Mouse (Mus musculus) brain, adult 2 months (tissue): ENCODE measurements around the gene Slc12a1.
A peak's percentile ranks its signal among the peaks of the same experiment; 100 is the strongest.
"Not testable (repeated sequence)": the region's sequence is repeated elsewhere in the genome, so short reads cannot be mapped to it uniquely, and the experiment has no call there.

Source experiments
- DNase-seq: peaks from one replicate; pipeline ENCODE4 v3.0.0; 2011; ENCODE audit warnings: low read depth, low spot score

Gene Slc12a1

DNA sequence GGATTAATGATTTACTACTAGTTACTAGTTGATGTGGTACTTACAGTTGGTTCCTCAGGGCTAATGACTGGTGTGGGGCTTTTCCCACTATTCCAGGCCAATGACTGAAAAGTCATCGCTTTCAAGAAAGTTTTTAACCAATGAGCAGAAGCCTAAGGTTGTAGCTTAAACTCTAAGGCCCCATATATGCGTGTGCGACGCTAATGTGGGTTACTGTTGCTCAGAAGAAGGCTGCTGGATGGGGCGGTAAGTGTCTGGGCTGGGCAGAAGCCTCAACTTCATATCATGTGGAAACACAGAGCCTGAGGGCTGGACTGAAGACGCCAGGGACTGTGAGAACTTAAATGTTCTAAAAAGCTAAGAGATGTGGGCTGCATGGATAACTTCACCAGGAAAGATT lies at the start of gene Slc12a1:
TSS of gene Slc12a1 (plus strand) at position 118 of the 400 bp plus-strand sequence.
- no peak for DNase-seq

DNA sequence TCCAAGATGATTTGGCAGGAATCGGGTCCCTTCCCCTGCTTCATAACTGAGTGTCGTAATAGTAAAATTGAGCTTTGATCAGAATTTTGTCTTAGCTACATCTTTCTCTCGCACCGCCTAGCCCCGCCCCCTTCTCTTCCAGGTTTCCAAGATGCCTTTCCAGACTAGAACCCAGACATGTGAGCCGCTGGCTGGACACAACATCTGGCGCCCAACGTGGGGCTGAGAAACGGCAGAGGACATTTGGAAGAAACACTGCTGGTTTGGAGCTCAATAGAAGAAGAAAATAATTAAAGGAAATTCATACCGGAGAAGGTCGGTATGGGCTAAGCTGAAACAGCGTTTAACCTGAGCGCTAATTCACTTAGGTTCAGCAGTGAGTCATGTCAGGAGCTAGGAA lies 47.8 kb upstream of the Slc12a1 start:
- not testable (repeated sequence) for DNase-seq

DNA sequence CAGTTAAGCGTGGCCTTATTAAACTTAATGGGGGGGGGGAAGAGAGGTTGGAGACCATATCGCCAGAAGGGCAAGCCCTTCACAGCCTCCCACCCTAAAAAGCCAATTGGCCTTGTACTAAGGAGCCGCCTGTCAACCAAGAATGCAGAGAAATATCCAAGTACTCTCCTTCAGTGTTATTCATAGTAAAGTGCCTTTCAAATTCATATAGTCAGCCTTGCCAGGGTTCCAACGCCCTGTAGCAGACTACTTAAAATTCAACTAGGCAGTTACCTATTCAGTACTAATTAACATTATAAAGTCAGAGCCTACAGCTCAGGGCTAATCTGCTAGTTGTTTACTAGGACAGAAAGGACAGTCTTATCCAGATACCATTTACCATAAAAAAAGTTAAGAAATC lies 45.8 kb upstream of the Slc12a1 start:
- DNase-seq = not testable (repeated sequence)

DNA sequence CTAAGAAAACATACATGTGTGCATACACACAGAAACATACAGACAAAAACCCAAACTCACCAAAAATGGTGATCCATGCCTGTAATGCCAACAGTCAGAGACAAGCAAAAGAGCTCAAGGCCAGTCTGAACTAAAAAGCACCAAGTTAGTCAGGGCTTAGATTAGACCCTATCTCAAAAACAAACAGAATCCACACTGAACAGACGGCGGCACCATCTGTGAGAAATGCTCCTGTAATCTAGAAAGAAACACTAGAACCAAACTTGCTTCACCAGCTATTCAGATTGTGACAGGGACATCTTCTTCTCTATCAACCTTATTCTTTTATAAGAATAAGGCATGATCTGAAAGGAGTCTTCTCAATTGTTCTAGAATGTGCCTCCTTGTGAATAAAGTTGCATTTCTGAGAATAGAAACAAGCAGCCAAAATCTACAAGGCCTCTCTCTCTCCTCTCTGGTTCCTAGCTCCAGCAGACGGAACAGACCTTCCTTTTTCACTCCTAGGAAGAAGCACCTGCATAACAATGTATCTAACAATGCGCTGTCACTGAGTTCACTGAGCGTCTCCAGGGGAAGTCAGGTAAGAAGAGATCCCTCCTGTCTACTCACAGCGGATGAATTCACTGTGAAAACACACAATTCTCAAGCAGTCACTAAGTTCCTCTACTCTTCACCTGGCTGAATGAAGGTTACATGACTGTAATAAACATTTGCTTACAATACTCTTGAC lies 32.8 kb upstream of the Slc12a1 start:
- DNase-seq = peak; percentile 80

DNA sequence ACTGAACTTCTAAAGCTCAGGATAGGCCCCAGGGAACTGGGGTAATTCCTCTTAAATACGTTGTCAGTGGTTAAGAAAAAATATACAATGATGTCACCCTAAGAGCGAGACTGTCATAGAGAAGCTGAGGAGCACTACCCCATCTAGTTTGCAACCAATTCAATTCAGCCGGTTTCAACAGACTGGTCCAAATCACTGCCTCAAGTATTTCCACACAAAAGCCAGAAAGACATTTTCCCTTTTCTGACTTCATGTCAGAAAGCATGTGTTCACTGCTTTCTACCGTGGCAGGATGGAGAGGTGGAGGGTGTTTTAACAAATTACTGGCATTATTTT lies 30.0 kb upstream of the Slc12a1 start:
- DNase-seq = peak; percentile 51

DNA sequence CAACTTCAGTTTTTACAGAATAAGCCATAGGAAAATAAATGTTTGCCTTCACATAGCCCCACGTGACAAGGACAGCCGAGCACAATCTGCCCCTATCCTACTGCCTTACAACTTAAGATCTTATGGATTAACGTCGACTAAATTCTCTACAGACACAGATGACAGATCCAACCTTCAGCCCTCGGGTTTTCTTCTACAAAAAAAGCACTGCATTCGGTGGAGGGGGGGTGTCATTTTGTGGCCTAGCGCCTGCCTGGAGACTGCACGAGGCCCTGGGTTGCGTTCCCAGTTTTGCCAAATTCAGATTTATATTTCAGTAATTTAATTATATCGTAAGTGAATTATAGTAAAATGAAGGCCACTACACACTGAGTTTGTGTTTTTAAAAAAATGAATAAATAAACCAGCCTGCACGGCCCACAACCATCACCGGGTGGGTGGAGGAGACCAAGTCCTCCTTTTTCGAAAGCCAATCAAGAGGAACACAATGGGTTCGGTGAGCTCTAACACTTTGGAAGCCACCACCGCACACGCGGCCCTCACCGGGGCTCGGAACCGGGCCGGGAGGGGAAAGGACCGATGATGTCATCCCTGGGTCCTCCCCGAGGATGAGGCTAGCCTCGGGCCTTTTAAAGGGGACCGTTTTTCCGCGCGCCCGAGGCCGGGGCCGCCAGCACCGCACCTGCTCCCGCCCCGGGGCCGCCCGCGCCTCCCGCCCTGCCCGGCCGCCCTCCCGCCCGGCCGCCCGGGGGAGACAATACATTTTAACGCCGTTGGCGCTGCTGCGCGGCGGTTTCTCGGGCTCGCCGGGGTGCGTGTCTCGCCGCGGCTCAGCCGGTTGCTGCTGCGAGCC lies 29.5 kb upstream of the Slc12a1 start:
- DNase-seq = peak; percentile 78

DNA sequence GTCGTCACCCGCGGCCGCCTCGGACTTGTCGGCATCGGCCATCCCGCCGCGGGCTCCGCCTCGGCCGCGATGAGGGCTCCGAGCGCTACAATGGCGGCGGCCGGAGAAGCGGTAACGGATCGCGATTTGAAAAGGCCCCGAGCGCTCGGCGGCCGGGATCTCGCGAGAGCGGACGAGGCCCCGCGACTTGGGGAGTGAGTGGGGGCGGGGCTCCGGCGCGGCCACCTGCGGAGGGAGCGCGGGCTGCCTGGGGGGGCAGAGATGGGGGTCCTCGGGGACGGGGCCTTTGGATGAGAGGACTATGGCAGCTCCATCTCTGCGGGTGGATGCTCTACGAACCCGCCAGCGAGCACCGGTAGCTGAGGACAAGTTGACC lies 28.8 kb upstream of the Slc12a1 start, which contains the start of gene Myef2:
TSS of gene Myef2 (minus strand) at position 185 of the 376 bp plus-strand sequence.
- DNase-seq = peak; percentile 90

DNA sequence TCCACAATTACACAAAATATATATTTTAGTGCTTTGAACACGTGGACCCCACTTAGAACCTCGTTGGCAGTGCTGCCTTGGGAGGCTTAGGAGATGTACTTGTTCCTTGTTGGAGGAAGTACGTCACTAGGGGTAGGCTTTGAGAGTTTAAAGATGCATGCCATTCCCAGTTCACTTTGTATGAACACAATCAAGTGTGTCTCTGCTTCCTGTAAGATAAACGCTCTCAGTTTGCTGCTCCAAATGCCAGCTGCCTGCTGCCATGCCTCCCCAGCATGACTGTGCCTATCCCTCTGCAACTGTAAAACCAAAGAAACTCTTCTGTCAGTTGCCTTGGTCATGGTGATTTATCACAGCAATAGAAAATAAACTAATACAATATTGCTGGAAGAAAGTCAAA lies 26.5 kb upstream of the Slc12a1 start:
- DNase-seq = no peak

DNA sequence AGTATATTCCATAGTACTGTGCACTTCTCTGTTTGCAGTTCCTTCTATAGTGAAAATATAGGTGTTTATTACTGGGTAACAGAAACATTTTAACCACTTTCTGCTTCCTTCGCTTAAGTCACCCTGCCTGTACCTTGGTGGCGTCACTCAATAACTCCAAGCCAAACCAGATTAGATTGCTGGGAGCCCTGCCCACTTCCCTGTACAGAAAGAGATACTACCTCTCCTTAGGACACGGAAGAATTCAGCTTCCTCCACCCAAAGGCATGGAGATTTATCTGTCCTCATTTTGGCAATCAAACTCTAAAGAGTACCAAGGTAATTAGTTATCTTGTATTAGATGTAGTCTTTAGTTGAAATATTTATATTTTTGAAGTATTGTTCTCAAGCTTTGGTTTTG lies 25.5 kb upstream of the Slc12a1 start:
- no peak for DNase-seq

DNA sequence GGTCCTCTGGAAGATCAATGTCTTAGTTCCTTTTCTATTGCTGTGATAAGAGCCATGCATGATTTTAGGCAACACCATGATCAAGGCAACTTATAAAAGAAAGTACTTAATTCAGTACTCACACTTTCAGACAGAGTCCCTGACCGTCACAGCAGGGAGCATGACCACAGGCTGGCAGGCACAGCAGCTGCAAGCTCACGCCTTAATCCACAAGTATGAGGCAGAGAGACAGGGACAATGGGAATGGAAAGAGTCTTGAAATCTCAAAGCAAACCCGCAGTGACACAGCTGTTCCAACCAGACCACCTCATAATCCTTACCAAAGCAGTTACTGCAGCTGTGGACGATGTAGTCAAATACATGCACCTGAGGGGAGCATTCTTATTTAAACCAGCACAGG lies 18.2 kb upstream of the Slc12a1 start:
- no peak for DNase-seq

DNA sequence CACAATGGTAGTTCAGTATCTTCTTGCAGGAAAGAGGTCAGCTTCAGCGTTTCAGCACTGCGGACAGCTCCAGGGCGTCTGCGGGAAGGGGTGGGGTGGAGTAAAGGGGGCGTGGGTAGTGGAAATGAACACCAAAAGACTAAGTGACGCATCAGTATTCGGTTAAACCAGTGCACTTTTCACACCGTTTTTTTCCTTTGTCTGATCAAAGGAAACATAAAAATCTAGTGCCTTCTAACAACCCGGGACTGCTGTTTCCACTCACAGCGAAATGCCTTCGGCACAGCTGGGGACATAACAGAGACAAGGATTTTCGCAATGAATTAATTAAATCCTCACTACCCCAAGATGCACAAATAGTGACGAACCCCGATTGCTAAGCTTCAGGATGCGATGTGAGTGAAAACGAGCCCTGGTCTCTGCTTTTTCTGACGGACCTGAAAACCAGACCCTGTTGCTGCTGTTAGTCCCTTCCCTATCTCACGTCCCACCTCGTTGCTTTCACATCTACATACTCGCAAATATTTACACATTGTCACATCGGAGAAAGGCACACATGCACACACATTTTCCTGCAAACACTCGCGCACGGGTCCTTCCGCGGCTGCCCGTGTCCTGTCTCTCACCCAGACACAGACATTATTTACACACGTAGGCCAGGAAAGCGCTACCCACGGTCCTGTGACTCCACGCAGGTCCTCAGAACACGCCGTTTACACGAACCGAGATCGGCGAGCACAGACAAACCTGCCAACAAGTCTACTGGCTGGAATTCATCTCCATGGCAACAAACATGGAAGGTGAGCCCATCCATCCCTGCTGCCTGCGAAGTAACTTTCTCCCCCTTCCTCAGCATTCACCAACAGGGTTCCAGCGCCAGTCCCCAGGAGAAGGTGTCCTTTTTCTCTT lies 16.1 kb upstream of the Slc12a1 start, which contains the start of gene Ctxn2:
TSS of gene Ctxn2 (plus strand) at position 790 of the 909 bp plus-strand sequence.
- DNase-seq = peak; percentile 88

DNA sequence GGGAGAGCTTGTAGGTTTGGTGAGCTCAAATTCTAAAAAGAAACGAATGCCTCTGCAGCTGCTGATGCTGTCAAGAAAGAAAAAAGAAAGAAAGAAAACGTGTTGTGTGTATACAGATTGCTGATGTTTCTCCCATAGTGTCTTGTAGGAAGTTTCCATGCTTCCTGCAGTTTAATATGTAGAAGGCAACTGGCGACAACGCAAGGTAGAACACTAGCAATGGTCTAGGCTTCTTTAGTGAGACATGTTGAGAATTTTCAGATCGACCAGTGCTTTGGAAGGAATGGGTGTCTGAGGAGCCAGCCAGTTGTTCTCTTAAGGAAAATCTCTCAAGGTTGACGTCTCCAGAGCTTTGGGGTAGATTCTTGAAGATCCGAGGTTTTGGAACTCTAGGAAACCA lies 15.5 kb upstream of the Slc12a1 start:
- no peak for DNase-seq

DNA sequence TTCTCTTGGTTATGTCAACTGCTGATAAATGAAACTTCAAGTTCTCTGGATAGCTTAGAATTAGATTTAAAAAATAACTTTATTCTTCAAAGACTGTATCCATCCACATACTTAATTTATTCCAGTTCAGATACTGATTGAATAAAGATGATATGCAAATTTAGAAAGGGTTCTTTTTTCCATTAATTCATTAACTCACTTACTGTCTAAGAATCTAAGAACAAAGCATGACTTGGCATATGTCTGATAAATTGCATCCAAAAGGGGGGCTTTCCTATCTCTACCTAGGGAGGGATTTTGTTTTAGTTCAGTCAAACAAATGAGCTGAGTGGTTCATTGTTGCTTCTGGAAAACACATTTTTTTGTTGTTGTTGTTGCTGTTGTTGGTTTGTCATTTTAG lies 10.0 kb upstream of the Slc12a1 start:
- DNase-seq = no peak

DNA sequence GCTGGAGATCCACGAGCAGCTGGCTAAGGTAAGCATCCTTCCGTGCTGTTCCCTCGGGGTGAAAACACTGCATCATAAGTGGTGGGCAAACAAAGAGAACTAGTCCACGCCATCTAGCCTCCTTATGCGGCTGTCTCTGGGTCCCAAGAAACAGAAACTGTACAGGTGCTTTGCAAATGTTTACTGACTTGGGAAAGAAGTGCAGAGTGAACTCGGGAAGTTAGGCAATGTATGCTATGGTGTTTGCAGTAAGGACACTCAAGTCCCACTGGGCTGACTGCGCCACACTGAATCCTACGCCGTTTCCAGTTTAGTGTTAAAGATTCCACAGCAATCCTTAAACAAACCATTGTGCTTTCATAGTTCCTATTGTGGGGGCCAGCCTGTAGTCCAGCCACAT lies 2.0 kb downstream of the Slc12a1 start:
- no peak for DNase-seq

DNA sequence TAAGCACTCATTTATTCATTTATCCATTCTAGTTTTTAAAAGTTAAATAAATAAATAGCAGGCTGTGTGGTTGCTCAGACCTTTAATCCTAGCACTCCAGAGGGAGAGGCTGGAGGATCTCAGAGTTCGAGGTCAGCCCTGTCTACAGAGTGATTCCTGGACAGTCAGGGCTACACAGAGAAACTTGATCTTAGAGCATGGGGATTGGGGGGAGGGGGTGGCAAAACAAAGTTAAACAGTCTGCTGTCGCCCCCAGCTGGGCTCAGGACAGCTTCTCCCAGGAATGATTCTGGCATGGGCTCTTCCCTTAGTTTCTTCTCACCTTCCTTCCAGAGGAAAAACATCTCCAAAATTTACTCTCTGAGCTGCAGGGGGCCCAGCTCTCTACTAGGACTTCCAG lies 3.2 kb downstream of the Slc12a1 start:
- DNase-seq = no peak

DNA sequence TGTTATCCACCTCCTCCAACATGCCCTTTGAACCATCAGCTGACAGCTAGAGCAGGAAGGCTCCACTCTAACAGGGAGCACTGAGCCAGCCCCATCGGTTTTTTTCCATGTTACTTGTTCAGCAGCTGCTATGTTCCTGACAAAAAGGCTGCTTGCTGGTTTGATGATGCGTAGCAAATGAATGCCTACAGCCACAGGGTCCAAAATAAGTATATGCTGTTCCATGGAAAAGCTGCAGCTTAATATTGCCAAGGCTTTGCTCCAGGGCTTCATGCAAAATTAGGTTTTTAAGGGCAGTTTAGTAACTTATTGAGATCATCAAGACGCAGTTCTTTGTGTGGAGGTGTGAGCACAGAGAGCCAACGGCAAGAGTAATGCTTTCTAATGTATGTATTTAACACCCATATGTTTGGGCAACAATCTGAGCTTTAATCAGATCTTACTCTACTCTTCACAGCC lies 9.7 kb downstream of the Slc12a1 start:
- peak; percentile 12 for DNase-seq

DNA sequence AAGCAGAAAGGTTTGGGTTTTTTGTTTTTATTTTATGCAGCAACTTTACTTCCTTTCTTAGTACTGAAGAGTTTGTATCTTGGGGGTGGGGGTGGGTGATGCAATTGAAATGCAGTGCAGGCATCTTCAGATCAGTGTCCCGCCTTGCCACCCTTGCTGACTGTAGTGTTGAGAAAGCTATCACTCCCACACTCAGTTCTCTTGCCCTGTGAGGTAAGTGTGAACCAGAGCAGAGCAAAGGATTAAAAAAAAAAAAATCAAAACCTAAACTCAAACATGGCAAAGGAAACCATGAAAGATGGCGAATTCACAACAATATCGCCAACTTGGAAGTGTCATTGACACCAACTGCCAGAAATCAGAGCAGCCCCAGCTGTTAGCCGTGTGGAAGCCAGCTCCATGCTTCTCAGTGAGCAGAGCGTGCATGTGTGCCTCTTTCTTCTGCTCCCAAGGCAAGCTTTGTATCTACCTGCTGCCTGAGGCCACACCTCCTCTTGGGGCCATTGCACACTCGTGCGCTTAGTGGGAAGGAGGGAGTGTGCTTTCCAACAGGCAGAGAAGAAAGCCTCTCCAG lies 26.0 kb downstream of the Slc12a1 start:
- peak; percentile 73 for DNase-seq

DNA sequence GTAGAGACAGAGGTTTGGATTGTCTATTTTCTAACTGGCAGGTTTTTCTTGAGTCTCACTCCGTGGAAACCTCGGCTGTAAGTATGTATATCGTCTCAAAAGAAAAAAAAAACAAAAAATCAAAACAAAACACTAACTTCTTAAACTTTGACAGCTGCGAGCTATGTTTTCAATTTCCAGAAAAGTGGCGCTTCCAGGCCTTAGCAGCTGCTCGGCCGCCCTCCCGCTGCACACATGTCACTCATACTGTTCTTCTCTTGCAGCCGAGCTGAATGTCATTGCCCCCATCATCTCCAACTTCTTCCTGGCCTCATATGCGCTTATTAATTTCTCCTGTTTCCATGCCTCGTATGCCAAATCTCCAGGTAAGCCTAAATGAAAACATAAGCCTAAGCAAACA lies 35.6 kb downstream of the Slc12a1 start:
- no peak for DNase-seq

DNA sequence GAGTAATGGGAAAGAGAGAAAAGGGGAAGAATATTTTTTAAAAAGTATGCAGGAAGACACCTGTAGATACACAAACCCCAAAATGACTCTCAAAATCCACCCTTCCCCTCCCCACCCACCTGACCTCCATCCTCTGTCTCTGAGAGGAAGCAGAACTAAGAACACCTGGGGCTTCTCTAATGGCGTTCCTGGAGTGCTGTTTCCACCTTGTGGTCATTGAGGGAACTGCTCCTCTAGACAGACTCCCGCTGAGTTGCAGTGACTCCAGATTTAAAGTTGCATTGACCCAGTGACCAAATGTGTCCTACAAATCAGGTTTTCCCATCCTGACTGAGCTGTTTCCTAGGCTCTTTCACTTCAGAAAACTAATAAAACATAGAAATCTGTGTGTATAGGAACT lies 36.9 kb downstream of the Slc12a1 start:
- DNase-seq = peak; percentile 87

DNA sequence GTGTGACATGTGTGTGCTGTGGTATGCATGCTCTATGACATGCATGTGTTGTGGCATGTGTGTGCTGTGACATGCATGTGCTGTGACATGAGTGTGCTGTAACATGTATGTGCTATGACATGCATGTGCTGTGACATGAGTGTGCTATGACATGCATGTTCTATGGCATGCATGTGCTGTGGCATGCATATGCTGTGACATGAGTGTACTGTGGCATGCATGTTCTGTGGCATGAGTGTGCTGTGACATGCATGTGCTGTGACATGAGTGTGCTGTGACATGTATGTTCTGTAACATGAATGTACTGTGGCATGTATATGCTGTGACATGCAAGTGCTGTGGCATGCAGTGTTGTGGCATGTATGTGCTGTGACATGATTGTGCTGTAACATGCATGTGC lies 40.6 kb downstream of the Slc12a1 start:
- no peak for DNase-seq

DNA sequence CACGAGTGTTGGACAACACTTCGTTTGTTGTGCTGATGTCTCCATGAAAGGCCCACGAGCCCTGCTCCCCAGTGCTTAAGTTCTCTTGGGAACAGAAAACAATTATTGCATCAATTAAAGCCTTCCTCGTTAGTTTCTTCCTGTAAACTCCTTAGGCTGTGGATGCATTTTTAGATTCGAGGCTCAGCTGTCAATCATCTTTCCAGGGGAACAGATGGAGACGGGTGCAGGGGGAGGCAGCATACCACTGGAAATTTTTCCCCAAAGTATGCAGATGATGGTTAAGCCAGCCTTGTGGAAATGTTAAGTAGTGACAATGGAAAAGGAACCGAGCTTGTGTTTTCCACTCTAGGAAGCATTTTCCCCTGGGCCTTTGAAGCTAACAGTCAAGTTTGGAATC lies 44.5 kb downstream of the Slc12a1 start:
- DNase-seq = peak; percentile 39
